Mouse (Mus musculus): ENCODE results near the gene Olfr191. TPM values are rescaled to one million over a fixed set of nuclear protein-coding genes. Genes with fewer than 3 reads are reported as not detected.
"Not testable (repeated sequence)": the region's sequence is repeated elsewhere in the genome, so short reads cannot be mapped to it uniquely, and the experiment has no call there.

The Olfr191 gene
- not detected in 2 replicates for polyA plus RNA-seq (2015; fragmentation: Nextera tagmentation; extraction: Ambion mirVana)

DNA sequence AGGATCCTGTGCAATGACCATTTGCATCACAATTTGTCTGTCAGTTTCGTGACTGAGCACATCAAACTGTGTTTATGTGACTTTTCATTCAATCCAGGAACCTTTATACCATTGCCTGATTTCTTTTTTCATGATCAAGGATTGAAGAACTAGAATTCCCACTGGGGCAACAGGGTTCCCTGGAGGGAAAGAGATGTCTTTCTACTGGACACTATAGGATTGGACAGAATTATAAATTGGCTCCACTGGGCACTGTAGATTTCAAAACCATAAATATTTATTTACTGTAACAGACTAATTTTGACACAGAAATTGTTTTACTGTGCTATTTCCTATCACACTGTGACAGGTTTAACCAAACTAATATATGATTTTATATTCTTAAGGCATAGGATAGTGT lies at the start of gene Olfr191:
Gene Olfr191, minus strand, starts transcription at position 101 of the 400 bp plus-strand sequence.
- not testable (repeated sequence) for H3K4me3 ChIP-seq (ENCODE audit: low read depth, low read length); ATAC-seq (ENCODE audit: low read depth); H3K4me1 ChIP-seq (ENCODE audit: control insufficient read depth, low read depth, low read length); H3K9me3 ChIP-seq (replicated peaks; ENCODE audit: control insufficient read depth, low read length); H3K4me2 ChIP-seq (ENCODE audit: low read depth, low read length); H3K9ac ChIP-seq (ENCODE audit: low read depth, low read length); H3K36me3 ChIP-seq (ENCODE audit: control insufficient read depth, insufficient read depth); H3K27ac ChIP-seq (ENCODE audit: low read length); H3K27me3 ChIP-seq (ENCODE audit: control insufficient read depth, insufficient read depth, low read depth, low read length)
- WGBS (ENCODE audit: insufficient replicate concordance): 15% methylated on average over 1 of the region's 1 CpGs

DNA sequence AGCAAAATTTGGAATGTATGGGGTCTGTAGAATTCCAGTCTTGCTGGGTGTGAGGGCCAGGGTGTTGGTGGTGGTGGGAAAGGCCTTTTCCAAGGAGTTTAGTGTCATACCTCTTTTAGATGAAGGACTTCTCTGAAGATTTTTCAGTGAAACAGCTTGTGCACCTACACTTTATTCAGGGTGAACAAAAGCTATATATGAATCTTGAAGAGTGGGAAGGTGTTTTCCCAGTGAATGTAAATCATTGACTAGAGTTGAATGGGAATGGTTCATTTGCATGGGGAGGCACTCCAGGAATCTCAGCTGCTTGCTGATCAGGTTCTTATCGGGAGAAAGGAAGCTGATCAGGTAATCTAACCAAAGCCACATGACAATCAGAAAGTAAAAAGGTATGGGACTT lies 41.1 kb upstream of the Olfr191 start:
- H3K4me3 ChIP-seq (ENCODE audit: low read depth, low read length): no peak overlapping the region
- ATAC-seq (ENCODE audit: low read depth): no peak

DNA sequence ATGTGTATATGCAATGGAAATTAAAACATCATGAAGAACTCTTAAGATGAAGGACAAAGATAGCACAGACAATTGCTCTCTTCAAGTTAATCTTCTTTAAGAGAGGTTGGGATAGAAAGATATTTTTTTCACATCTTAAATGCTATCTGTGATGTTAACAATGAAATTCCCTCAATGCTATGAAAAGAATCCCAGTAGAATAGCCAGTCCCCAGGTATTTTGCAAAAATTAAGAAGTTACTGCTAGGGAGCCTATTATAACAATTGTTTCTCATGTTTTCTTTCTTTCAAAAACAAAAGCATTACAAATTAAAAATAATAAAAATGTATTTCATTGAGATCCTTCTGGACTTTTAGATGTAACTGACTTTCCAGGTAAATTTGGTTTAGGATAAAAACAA lies 31.3 kb upstream of the Olfr191 start, which contains the start of gene Olfr194:
Gene Olfr194, minus strand, starts transcription at position 101 of the 400 bp plus-strand sequence.
- H3K9me3 ChIP-seq (replicated peaks; ENCODE audit: control insufficient read depth, low read length): no peaks in the 10 kb centered on the region
- no peak within 1 kb of the TSS for H3K9ac ChIP-seq (ENCODE audit: low read depth, low read length)
- H3K4me1 ChIP-seq (ENCODE audit: control insufficient read depth, low read depth, low read length): no peaks in the 10 kb centered on the region
- no peaks in the 10 kb centered on the region for H3K36me3 ChIP-seq (ENCODE audit: control insufficient read depth, insufficient read depth)
- no peak within 1 kb of the TSS for H3K4me2 ChIP-seq (ENCODE audit: low read depth, low read length)
- no peak for ATAC-seq (ENCODE audit: low read depth)
- no peak within 1 kb of the TSS for H3K27ac ChIP-seq (ENCODE audit: low read length)
- no peak within 1 kb of the TSS for H3K4me3 ChIP-seq (ENCODE audit: low read depth, low read length)
- no peaks in the 10 kb centered on the region for H3K27me3 ChIP-seq (ENCODE audit: control insufficient read depth, insufficient read depth, low read depth, low read length)

More for the DNA sequence above, 41.1 kb upstream of the Olfr191 start:
- peaks cover 2% of the 10 kb centered on the region; the same call in 1 of the 2 replicates for H3K9me3 ChIP-seq (replicated peaks; ENCODE audit: control insufficient read depth, low read length)
- 56% methylated on average over 1 of the region's 1 CpGs for WGBS (ENCODE audit: insufficient replicate concordance)
- H3K4me1 ChIP-seq (ENCODE audit: control insufficient read depth, low read depth, low read length): no peaks in the 10 kb centered on the region
- H3K27me3 ChIP-seq (ENCODE audit: control insufficient read depth, insufficient read depth, low read depth, low read length): no peaks in the 10 kb centered on the region
- no peak overlapping the region for H3K27ac ChIP-seq (ENCODE audit: low read length)
- no peak overlapping the region for H3K4me2 ChIP-seq (ENCODE audit: low read depth, low read length)
- H3K9ac ChIP-seq (ENCODE audit: low read depth, low read length): no peak overlapping the region
- no peaks in the 10 kb centered on the region for H3K36me3 ChIP-seq (ENCODE audit: control insufficient read depth, insufficient read depth)

DNA sequence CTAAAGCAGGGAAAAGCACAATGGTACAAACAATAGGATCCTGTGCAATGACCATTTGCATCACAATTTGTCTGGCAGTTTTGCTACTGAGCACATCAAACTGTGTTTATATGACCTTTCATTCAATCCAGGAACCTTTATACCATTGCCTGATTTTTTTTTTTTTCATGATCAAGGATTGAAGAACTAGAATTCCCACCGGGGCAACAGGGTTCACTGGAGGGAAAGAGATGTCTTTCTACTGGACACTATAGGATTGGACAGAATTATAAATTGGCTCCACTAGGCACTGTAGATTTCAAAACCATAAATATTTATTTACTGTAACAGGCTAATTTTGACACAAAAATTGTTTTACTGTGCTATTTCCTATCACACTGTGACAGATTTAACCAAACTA lies 22.2 kb upstream of the Olfr191 start, which contains the start of gene Olfr193:
Gene Olfr193, minus strand, starts transcription at position 101 of the 400 bp plus-strand sequence.
- WGBS (ENCODE audit: insufficient replicate concordance): 50% methylated on average over 1 of the region's 1 CpGs

DNA sequence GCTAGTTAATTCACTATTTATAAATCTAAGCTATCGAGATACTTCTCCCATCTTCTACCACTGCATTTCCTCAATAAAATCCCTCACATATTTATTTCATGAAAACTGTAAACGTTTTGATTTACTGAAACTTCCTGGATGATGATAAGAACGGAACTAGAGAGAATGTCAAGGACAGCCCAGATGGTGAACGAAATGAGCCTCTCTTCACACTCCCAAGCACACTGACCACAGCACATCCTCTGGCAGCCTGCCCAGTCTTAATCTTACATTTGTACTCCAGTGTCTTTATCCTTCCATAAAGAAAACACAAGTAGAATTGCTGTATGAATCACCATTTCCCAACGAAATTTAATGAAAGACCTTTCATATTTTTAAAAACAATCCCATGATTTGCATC lies 18.9 kb upstream of the Olfr191 start:
- not testable (repeated sequence) for H3K36me3 ChIP-seq (ENCODE audit: control insufficient read depth, insufficient read depth); H3K4me1 ChIP-seq (ENCODE audit: control insufficient read depth, low read depth, low read length); H3K9ac ChIP-seq (ENCODE audit: low read depth, low read length); ATAC-seq (ENCODE audit: low read depth); H3K27me3 ChIP-seq (ENCODE audit: control insufficient read depth, insufficient read depth, low read depth, low read length); H3K27ac ChIP-seq (ENCODE audit: low read length); H3K4me3 ChIP-seq (ENCODE audit: low read depth, low read length); H3K4me2 ChIP-seq (ENCODE audit: low read depth, low read length); H3K9me3 ChIP-seq (replicated peaks; ENCODE audit: control insufficient read depth, low read length)
- WGBS (ENCODE audit: insufficient replicate concordance): 47% methylated on average over 5 of the region's 5 CpGs

More for the DNA sequence above, 22.2 kb upstream of the Olfr191 start, which contains the start of gene Olfr193:
- Histone ChIP-seq H3K9me3 (replicated peaks; ENCODE audit: control insufficient read depth, low read length) (no peaks in the 10 kb centered on the region), H3K4me1 (ENCODE audit: control insufficient read depth, low read depth, low read length) (no peaks in the 10 kb centered on the region), H3K36me3 (ENCODE audit: control insufficient read depth, insufficient read depth) (no peaks in the 10 kb centered on the region), H3K9ac (ENCODE audit: low read depth, low read length) (no peak within 1 kb of the TSS), H3K27me3 (ENCODE audit: control insufficient read depth, insufficient read depth, low read depth, low read length) (no peaks in the 10 kb centered on the region), H3K27ac (ENCODE audit: low read length) (no peak within 1 kb of the TSS), H3K4me2 (ENCODE audit: low read depth, low read length) (no peak within 1 kb of the TSS), H3K4me3 (ENCODE audit: low read depth, low read length) (no peak within 1 kb of the TSS)
- ATAC-seq (ENCODE audit: low read depth): no peak

DNA sequence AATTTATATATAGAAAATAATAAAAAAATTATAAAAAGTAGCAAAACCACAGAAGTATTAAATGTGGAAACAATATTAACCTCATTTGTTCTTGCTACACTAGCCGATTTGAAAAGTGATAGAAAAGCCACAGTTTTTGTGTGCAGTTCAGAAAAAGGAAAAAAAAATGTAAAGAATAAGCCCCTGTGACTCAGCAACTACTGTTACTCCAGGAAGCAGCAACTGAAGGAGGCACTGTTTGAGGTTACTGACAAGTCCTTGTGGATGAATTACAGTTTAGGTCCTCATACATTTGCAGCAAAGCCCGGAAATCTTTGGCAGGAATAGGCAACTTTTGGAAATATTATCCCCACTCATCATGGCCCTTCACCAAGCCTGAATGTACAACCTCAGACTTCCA lies 15.7 kb upstream of the Olfr191 start:
- Histone ChIP-seq H3K9me3 (replicated peaks; ENCODE audit: control insufficient read depth, low read length) (no peaks in the 10 kb centered on the region), H3K36me3 (ENCODE audit: control insufficient read depth, insufficient read depth) (no peaks in the 10 kb centered on the region), H3K27ac (ENCODE audit: low read length) (no peak overlapping the region), H3K4me3 (ENCODE audit: low read depth, low read length) (no peak overlapping the region), H3K4me1 (ENCODE audit: control insufficient read depth, low read depth, low read length) (no peaks in the 10 kb centered on the region), H3K9ac (ENCODE audit: low read depth, low read length) (no peak overlapping the region), H3K27me3 (ENCODE audit: control insufficient read depth, insufficient read depth, low read depth, low read length) (no peaks in the 10 kb centered on the region), H3K4me2 (ENCODE audit: low read depth, low read length) (no peak overlapping the region)
- WGBS (ENCODE audit: insufficient replicate concordance): 34% methylated on average over 2 of the region's 2 CpGs
- ATAC-seq (ENCODE audit: low read depth): no peak

DNA sequence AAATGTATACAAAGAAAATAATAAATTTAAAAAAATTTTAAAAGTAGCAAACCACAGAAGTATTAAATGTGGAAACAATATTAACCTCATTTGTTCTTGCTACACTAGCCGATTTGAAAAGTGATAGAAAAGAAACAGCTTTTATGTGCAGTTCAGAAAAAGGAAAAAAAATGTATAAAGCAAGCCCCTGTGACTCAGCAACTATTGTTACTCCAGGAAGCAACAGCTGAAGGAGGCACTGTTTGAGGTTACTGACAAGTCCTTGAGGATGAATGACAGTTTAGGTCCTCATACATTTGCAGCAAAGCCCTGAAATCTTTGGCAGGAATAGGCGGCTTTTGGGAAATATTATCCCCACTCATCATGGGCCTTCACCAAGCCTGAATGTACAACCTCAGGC lies 8.5 kb downstream of the Olfr191 start:
- H3K9me3 ChIP-seq (replicated peaks; ENCODE audit: control insufficient read depth, low read length); H3K27ac ChIP-seq (ENCODE audit: low read length); H3K4me3 ChIP-seq (ENCODE audit: low read depth, low read length); H3K27me3 ChIP-seq (ENCODE audit: control insufficient read depth, insufficient read depth, low read depth, low read length); ATAC-seq (ENCODE audit: low read depth); H3K36me3 ChIP-seq (ENCODE audit: control insufficient read depth, insufficient read depth); H3K4me1 ChIP-seq (ENCODE audit: control insufficient read depth, low read depth, low read length); H3K4me2 ChIP-seq (ENCODE audit: low read depth, low read length); H3K9ac ChIP-seq (ENCODE audit: low read depth, low read length): not testable (repeated sequence)
- WGBS (ENCODE audit: insufficient replicate concordance): 63% methylated on average over 2 of the region's 2 CpGs

DNA sequence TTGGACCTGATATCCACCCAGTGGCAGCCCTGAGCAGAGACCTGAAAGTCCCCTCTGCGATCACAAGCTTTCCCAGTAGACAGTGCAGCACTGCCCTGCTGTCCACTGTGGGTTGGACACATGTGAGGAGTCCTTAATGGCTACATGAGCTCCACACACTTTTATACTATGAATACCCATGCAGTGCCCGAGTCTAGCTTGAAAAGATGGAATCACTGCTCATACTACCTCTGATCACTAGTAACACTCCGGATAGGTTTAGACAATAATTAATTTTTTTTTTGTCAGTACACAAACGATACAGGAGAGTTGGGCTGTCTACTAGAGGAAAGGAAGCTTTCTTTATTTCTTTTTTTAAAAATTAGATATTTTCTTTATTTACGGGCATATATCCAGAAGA lies 11.7 kb downstream of the Olfr191 start, which contains the start of gene Olfr190:
Gene Olfr190, minus strand, starts transcription at position 101 of the 400 bp plus-strand sequence.
- no peak within 1 kb of the TSS for H3K4me2 ChIP-seq (ENCODE audit: low read depth, low read length)
- ATAC-seq (ENCODE audit: low read depth): no peak
- no peaks in the 10 kb centered on the region for H3K36me3 ChIP-seq (ENCODE audit: control insufficient read depth, insufficient read depth)
- H3K27ac ChIP-seq (ENCODE audit: low read length): no peak within 1 kb of the TSS
- H3K4me1 ChIP-seq (ENCODE audit: control insufficient read depth, low read depth, low read length): no peaks in the 10 kb centered on the region
- no peaks in the 10 kb centered on the region for H3K9me3 ChIP-seq (replicated peaks; ENCODE audit: control insufficient read depth, low read length)
- H3K27me3 ChIP-seq (ENCODE audit: control insufficient read depth, insufficient read depth, low read depth, low read length): no peaks in the 10 kb centered on the region
- H3K9ac ChIP-seq (ENCODE audit: low read depth, low read length): no peak within 1 kb of the TSS
- no peak within 1 kb of the TSS for H3K4me3 ChIP-seq (ENCODE audit: low read depth, low read length)
- WGBS (ENCODE audit: insufficient replicate concordance): 65% methylated on average over 5 of the region's 5 CpGs

DNA sequence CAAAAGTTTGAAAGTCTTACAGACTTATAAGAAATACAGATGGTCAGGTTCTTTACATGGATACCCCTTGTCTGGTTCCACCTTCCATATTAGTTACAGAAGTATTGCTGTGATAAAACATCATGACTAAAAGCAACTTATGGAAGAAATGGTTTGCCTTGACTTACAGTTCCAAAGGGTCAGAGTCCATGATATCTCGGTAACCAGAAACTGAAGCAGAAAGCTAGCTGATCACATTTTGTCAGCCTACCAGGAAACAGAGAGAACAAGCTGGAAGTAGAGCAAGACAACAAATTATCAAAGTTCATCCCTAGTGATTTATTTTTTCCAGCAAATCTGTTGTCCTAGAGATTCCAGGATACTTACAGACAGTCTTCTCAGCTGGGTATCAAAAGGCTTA lies 16.1 kb downstream of the Olfr191 start:
- no peak overlapping the region for H3K4me3 ChIP-seq (ENCODE audit: low read depth, low read length)
- no peak overlapping the region for H3K9ac ChIP-seq (ENCODE audit: low read depth, low read length)
- no peak overlapping the region for H3K27ac ChIP-seq (ENCODE audit: low read length)
- H3K9me3 ChIP-seq (replicated peaks; ENCODE audit: control insufficient read depth, low read length): no peaks in the 10 kb centered on the region
- no peaks in the 10 kb centered on the region for H3K36me3 ChIP-seq (ENCODE audit: control insufficient read depth, insufficient read depth)
- no peak overlapping the region for H3K4me2 ChIP-seq (ENCODE audit: low read depth, low read length)
- H3K4me1 ChIP-seq (ENCODE audit: control insufficient read depth, low read depth, low read length): no peaks in the 10 kb centered on the region
- WGBS (ENCODE audit: insufficient replicate concordance): 58% methylated on average over 1 of the region's 1 CpGs
- no peak for ATAC-seq (ENCODE audit: low read depth)
- no peaks in the 10 kb centered on the region for H3K27me3 ChIP-seq (ENCODE audit: control insufficient read depth, insufficient read depth, low read depth, low read length)

Data from liver, embryonic 16.5 days (tissue).